In the genomic region with DNA sequence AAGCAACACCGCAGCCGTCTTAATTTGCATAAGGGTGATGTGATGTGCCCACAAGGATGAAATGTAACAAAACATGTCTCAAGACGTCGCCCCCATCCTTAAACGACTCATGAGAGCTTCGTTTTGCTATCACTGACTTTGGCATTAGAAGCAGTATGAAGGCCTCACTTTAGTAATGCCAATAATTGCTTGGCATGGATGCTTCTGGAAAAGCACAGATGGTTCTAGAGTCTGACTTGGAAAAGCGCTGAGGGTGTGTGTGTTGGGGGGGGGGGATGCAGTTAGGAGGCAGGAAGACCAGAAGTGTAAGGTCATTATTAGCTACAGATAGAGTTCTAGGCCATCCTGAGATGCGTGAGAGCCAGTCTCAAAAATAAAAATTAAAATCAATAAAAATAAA, we compare ENCODE assay signal across 1 mouse cellular context.
TF ChIP-seq lines count a peak whose summit lies in the region.

No protein-coding gene starts in this region.

TF ChIP-seq in CH12.LX, 34 proteins besides CTCF, POLR2A, EP300 and RAD21 (continued from another document):
- TF ChIP-seq NELFE (IDR thresholded peaks at IDR 0.05; ENCODE audit: low read depth, low read length) (no peak), TCF12 (IDR thresholded peaks at IDR 0.05; ENCODE audit: low read depth, low read length) (no peak), USF2 (conservative IDR thresholded peaks at IDR 0.05; ENCODE audit: low read depth, low read length) (no peak)
TF ChIP-seq in CH12.LX: peak in this region for 0.
